Mouse (Mus musculus) midbrain, postnatal 0 days (tissue): ENCODE data around the gene Acsm3. TPM values are rescaled to one million over a fixed set of nuclear protein-coding genes. Genes with fewer than 3 reads are reported as not detected.

Experiments
- ATAC-seq: fragments of 200-750 bp; cut with Nextera tagmentation; 2 replicates; pipeline ENCODE4 v1.8.0; 2017; ENCODE audit warnings: moderate number of reproducible peaks, mild to moderate bottlenecking, moderate TSS enrichment, moderate library complexity; ENCODE audit not compliant: low FRiP score
- DNase-seq: peaks from one replicate; pipeline ENCODE4 v3.0.0-alpha.2; 2015; ENCODE audit warnings: low spot score
- H3K27ac ChIP-seq: fragments of 300-500 bp; sonication (generic); 2 replicates; pipeline ENCODE4 v1.5.1; 2014; ENCODE audit warnings: low read depth, mild to moderate bottlenecking, low read length, mixed read lengths
- H3K27me3 ChIP-seq: fragments of 300-500 bp; sonication (generic); 2 replicates; pipeline ENCODE4 v1.6.1; 2014; ENCODE audit warnings: low read length, control low read depth, mixed read lengths; ENCODE audit not compliant: insufficient read depth
- H3K36me3 ChIP-seq: fragments of 300-500 bp; sonication (generic); 2 replicates; pipeline ENCODE4 v1.6.1; 2014; ENCODE audit warnings: low read length, control low read depth, mixed read lengths; ENCODE audit not compliant: insufficient read depth
- H3K4me1 ChIP-seq: fragments of 300-500 bp; sonication (generic); 2 replicates; pipeline ENCODE4 v1.6.1; 2014; ENCODE audit warnings: mild to moderate bottlenecking, control low read depth, antibody characterized with exemption, low read length, mixed read lengths; ENCODE audit not compliant: insufficient read depth
- H3K4me2 ChIP-seq: fragments of 300-500 bp; sonication (generic); 2 replicates; pipeline ENCODE4 v1.6.1; 2014; ENCODE audit warnings: low read depth, mild to moderate bottlenecking, low read length, mixed read lengths; ENCODE audit not compliant: poor library complexity, severe bottlenecking
- H3K4me3 ChIP-seq: fragments of 300-500 bp; sonication (generic); 2 replicates; pipeline ENCODE4 v1.5.1; 2014; ENCODE audit warnings: low read depth, mild to moderate bottlenecking, low read length, moderate library complexity
- H3K9ac ChIP-seq: fragments of 300-500 bp; sonication (generic); replicated peaks from 2 replicates; pipeline ENCODE4 v1.6.1; 2014; ENCODE audit warnings: mild to moderate bottlenecking, low read length, moderate library complexity, mixed read lengths; ENCODE audit not compliant: poor library complexity, severe bottlenecking
- H3K9me3 ChIP-seq: fragments of 300-500 bp; sonication (generic); 2 replicates; pipeline ENCODE4 v1.6.1; 2016; ENCODE audit warnings: low read length, control low read depth
- CTCF ChIP-seq: IDR thresholded peaks from 2 replicates; pipeline ENCODE4 v1.5.1; 2016; ENCODE audit warnings: antibody characterized with exemption, mild to moderate bottlenecking
- WGBS: fragments of 180-500 bp; shearing (Covaris S2); extraction: QIAGEN DNeasy Blood & Tissue Kit; methylation state at CpG from one replicate; pipeline ENCODE4 v1.1.7; 2014; 5-methylcytosine and 5-hydroxymethylcytosine counted together
- polyA plus RNA-seq: library from polyadenylated mRNA; unstranded; fragments of >200 nt; fragmentation: Nextera tagmentation; extraction: Ambion mirVana; gene quantifications from 2 replicates; pipeline ENCODE4 v1.2.1, GENCODE M21; 2015
- total RNA-seq: library from RNA; depleted of rRNA; stranded (reverse); fragments of >200 nt; gene quantifications from 2 replicates; pipeline ENCODE4 v1.2.3, GENCODE M21; 2014; rRNA removed

Gene Acsm3
- total and polyA plus RNA-seq, 2 experiments from 2014 or later, result 0.16 TPM; not detected in 1

- no peaks in the 10 kb centered on the region for H3K27me3 ChIP-seq
- DNase-seq (no peak), ATAC-seq (no peak)
- no peak overlapping the region for H3K4me3 ChIP-seq
- H3K4me2 ChIP-seq, result no peak overlapping the region
- peaks cover 4% of the 10 kb centered on the region; the same call in 1 of the 2 replicates for H3K36me3 ChIP-seq
- no peak overlapping the region for H3K9ac ChIP-seq
- H3K4me1 ChIP-seq, result no peaks in the 10 kb centered on the region
- H3K9me3 ChIP-seq, result no peaks in the 10 kb centered on the region
- no peak overlapping the region for H3K27ac ChIP-seq
- TF ChIP-seq CTCF, result no peak
- 92% methylated on average over 3 of the region's 3 CpGs for WGBS
These were observed 40.3 kb downstream of the Acsm3 start for GRCm38 (mm10) chr7:119800991-119801390.

- ATAC-seq (no peak), DNase-seq (no peak)
- H3K9me3 ChIP-seq, result no peaks in the 10 kb centered on the region
- no peak for TF ChIP-seq CTCF
- H3K27ac ChIP-seq, result no peak overlapping the region
- WGBS, result 93% methylated on average over 5 of the region's 5 CpGs
- H3K4me2 ChIP-seq, result no peak overlapping the region
- peaks cover 4% of the 10 kb centered on the region; the same call in 1 of the 2 replicates for H3K36me3 ChIP-seq
- no peak overlapping the region for H3K9ac ChIP-seq
- no peak overlapping the region for H3K4me3 ChIP-seq
- no peaks in the 10 kb centered on the region for H3K4me1 ChIP-seq
- H3K27me3 ChIP-seq, result no peaks in the 10 kb centered on the region
These were observed 46.7 kb downstream of the Acsm3 start for GRCm38 (mm10) chr7:119807396-119807795.

GRCm38 (mm10) chr7:119808723-119809122 is 48.0 kb downstream of the Acsm3 start:
- no peak for DNase-seq
- no peak for ATAC-seq
- no peak for TF ChIP-seq CTCF
- Histone ChIP-seq H3K4me2 (no peak overlapping the region), H3K36me3 (peaks cover 4% of the 10 kb centered on the region; the same call in 1 of the 2 replicates), H3K27ac (no peak overlapping the region), H3K4me1 (no peaks in the 10 kb centered on the region), H3K4me3 (no peak overlapping the region), H3K27me3 (no peaks in the 10 kb centered on the region), H3K9ac (no peak overlapping the region), H3K9me3 (no peaks in the 10 kb centered on the region)
- WGBS, result 92% methylated on average over 3 of the region's 3 CpGs

- Histone ChIP-seq H3K4me3 (no peak overlapping the region), H3K9me3 (no peaks in the 10 kb centered on the region), H3K27me3 (no peaks in the 10 kb centered on the region), H3K4me2 (no peak overlapping the region), H3K27ac (no peak overlapping the region), H3K4me1 (no peaks in the 10 kb centered on the region), H3K36me3 (no peaks in the 10 kb centered on the region), H3K9ac (no peak overlapping the region)
- no peak for DNase-seq
- no peak for TF ChIP-seq CTCF
- WGBS, result 100% methylated on average over 1 of the region's 1 CpGs
- ATAC-seq, result no peak
These were observed 74.6 kb downstream of the Acsm3 start for GRCm38 (mm10) chr7:119835371-119835770.

- WGBS, result 100% methylated on average over 4 of the region's 4 CpGs
- ATAC-seq (no peak), DNase-seq (no peak)
- H3K27ac ChIP-seq, result no peak overlapping the region
- no peaks in the 10 kb centered on the region for H3K4me1 ChIP-seq
- TF ChIP-seq CTCF, result no peak
- H3K9ac ChIP-seq, result no peak overlapping the region
- no peaks in the 10 kb centered on the region for H3K36me3 ChIP-seq
- no peak overlapping the region for H3K4me3 ChIP-seq
- H3K27me3 ChIP-seq, result no peaks in the 10 kb centered on the region
- H3K9me3 ChIP-seq, result no peaks in the 10 kb centered on the region
- no peak overlapping the region for H3K4me2 ChIP-seq
These were observed 75.5 kb downstream of the Acsm3 start for GRCm38 (mm10) chr7:119835996-119836777.

Other genes starting within 250 kb of the Acsm3 start
- gene Acsm5, start 241.5 kb upstream of the Acsm3 start, total RNA-seq, result 0.52 and 0.66 TPM in 2 replicates
- 0.19 TPM in 1 of 2 replicates, not detected in the other for gene Acsm5, start 241.5 kb upstream of the Acsm3 start, polyA plus RNA-seq
- not detected in 2 replicates for gene Pdilt, start 237.4 kb upstream of the Acsm3 start, total RNA-seq
- gene Pdilt, start 237.4 kb upstream of the Acsm3 start, polyA plus RNA-seq, result 0.07 and 0.20 TPM in 2 replicates
- not detected in 2 replicates for gene Acsm2, start 206.6 kb upstream of the Acsm3 start, total RNA-seq
- gene Acsm2, start 206.6 kb upstream of the Acsm3 start, polyA plus RNA-seq, result not detected in 2 replicates
- not detected in 2 replicates for gene Acsm1, start 153.9 kb upstream of the Acsm3 start, total RNA-seq
- gene Acsm1, start 153.9 kb upstream of the Acsm3 start, polyA plus RNA-seq, result not detected in 2 replicates
- gene Acsm4, start 70.9 kb upstream of the Acsm3 start, total RNA-seq, result not detected in 2 replicates
- gene Acsm4, start 70.9 kb upstream of the Acsm3 start, polyA plus RNA-seq, result 0.32 TPM in 1 of 2 replicates, not detected in the other
- gene Thumpd1, start 40.1 kb upstream of the Acsm3 start, total RNA-seq, result 37.5 and 53.4 TPM in 2 replicates
- 69.1 and 71.3 TPM in 2 replicates for gene Thumpd1, start 40.1 kb upstream of the Acsm3 start, polyA plus RNA-seq
- gene Rexo5, start 33.1 kb downstream of the Acsm3 start, total RNA-seq, result 2.3 and 7.9 TPM in 2 replicates
- gene Rexo5, start 33.1 kb downstream of the Acsm3 start, polyA plus RNA-seq, result 4.7 and 6.1 TPM in 2 replicates
- 7.6 and 11.1 TPM in 2 replicates for gene Eri2, start 33.1 kb downstream of the Acsm3 start, total RNA-seq
- 8.0 and 8.3 TPM in 2 replicates for gene Eri2, start 33.1 kb downstream of the Acsm3 start, polyA plus RNA-seq
- gene Lyrm1, start 134.9 kb downstream of the Acsm3 start, total RNA-seq, result 5.9 and 12.1 TPM in 2 replicates
- gene Lyrm1, start 134.9 kb downstream of the Acsm3 start, polyA plus RNA-seq, result 25.5 and 27.4 TPM in 2 replicates
- gene Dcun1d3, start 135.4 kb downstream of the Acsm3 start, total RNA-seq, result 14.5 and 14.6 TPM in 2 replicates
- gene Dcun1d3, start 135.4 kb downstream of the Acsm3 start, polyA plus RNA-seq, result 9.6 and 10.0 TPM in 2 replicates